Mouse (Mus musculus) spleen, adult 2 months (tissue): ENCODE data around the gene Tmem88.

Experiments used
- CTCF ChIP-seq: fragments of 200-500 bp; IDR thresholded peaks from 2 replicates; pipeline ENCODE4 v1.5.1; 2011; ENCODE audit warnings: mild to moderate bottlenecking, inconsistent platforms; ENCODE audit not compliant: insufficient read depth, insufficient read length, insufficient replicate concordance; ENCODE audit errors: extremely low read depth
- POLR2A ChIP-seq: fragments of 200-500 bp; IDR thresholded peaks from 2 replicates; pipeline ENCODE4 v1.6.1; 2011; ENCODE audit warnings: low read depth, low read length, inconsistent platforms

DNA sequence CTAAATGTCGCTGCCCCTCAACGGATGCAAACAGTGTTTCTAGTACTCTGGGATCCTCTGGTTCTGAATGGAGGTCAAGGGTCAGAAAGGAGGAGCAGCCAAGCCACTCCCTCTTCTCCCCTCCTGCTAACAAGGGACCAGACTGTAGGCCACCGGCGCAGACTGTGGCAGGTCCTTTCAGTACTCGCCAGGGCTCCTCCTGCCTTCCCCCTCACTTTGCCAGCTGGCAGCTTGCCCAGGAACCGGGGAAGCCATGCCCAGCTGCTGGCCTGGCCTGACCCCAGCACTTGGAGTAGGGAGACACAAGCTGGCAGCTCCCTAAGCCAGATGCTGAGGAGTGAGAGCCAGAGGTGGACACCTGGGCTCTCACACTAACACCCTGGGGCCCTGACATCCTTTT, 33.1 kb downstream of the Tmem88 start:
- TF ChIP-seq CTCF (no peak), POLR2A (no peak)
